Mouse (Mus musculus) liver, embryonic 16.5 days (tissue): ENCODE results near the gene Map4k1. TPM values are rescaled to one million over a fixed set of nuclear protein-coding genes. Genes with fewer than 3 reads are reported as not detected.

Experiments
- ATAC-seq: fragments of 200-750 bp; cut with Nextera tagmentation; 2 replicates; pipeline ENCODE4 v1.8.0; 2017; ENCODE audit warnings: low read depth, mild to moderate bottlenecking, moderate number of reproducible peaks, moderate library complexity
- H3K27ac ChIP-seq: fragments of 300-500 bp; sonication (generic); 2 replicates; pipeline ENCODE4 v1.5.1; 2014; ENCODE audit warnings: mild to moderate bottlenecking, low read length
- H3K27me3 ChIP-seq: fragments of 300-500 bp; sonication (generic); 2 replicates; pipeline ENCODE4 v1.6.1; 2014; ENCODE audit warnings: low read depth, low read length, mixed read lengths; ENCODE audit not compliant: control insufficient read depth, insufficient read depth
- H3K36me3 ChIP-seq: fragments of 300-500 bp; sonication (generic); 2 replicates; pipeline ENCODE4 v1.6.1; 2014; ENCODE audit warnings: mild to moderate bottlenecking; ENCODE audit not compliant: control insufficient read depth, insufficient read depth
- H3K4me1 ChIP-seq: fragments of 300-500 bp; sonication (generic); 2 replicates; pipeline ENCODE4 v1.6.1; 2014; ENCODE audit warnings: low read depth, low read length, mixed read lengths; ENCODE audit not compliant: control insufficient read depth
- H3K4me2 ChIP-seq: fragments of 300-500 bp; sonication (generic); 2 replicates; pipeline ENCODE4 v1.6.1; 2014; ENCODE audit warnings: low read depth, low read length, mixed read lengths
- H3K4me3 ChIP-seq: fragments of 300-500 bp; sonication (generic); 2 replicates; pipeline ENCODE4 v1.5.1; 2014; ENCODE audit warnings: low read depth, mild to moderate bottlenecking, low read length
- H3K9ac ChIP-seq: fragments of 300-500 bp; sonication (generic); 2 replicates; pipeline ENCODE4 v1.6.1; 2014; ENCODE audit warnings: low read depth, low read length
- H3K9me3 ChIP-seq: fragments of 300-500 bp; sonication (generic); replicated peaks from 2 replicates; pipeline ENCODE4 v1.6.1; 2016; ENCODE audit warnings: low read length; ENCODE audit not compliant: control insufficient read depth
- WGBS: fragments of 180-500 bp; shearing (Covaris S2); extraction: QIAGEN DNeasy Blood & Tissue Kit; methylation state at CpG from one replicate; pipeline ENCODE4 v1.1.7; 2014; ENCODE audit not compliant: insufficient replicate concordance; 5-methylcytosine and 5-hydroxymethylcytosine counted together
- polyA plus RNA-seq: library from polyadenylated mRNA; unstranded; fragments of >200 nt; fragmentation: Nextera tagmentation; extraction: Ambion mirVana; gene quantifications from 2 replicates; pipeline ENCODE4 v1.2.1, GENCODE M21; 2015

Gene Map4k1
- polyA plus RNA-seq, 1 experiment from 2014 or later, result 28.3 TPM

GRCm38 (mm10) chr7:28952786-28953185 is 29.1 kb upstream of the Map4k1 start:
- Histone ChIP-seq H3K4me2 (no peak overlapping the region), H3K4me3 (no peak overlapping the region), H3K27me3 (no peaks in the 10 kb centered on the region), H3K9me3 (no peaks in the 10 kb centered on the region), H3K4me1 (peaks cover 74% of the 10 kb centered on the region), H3K36me3 (no peaks in the 10 kb centered on the region; the same call in 1 of the 2 replicates), H3K9ac (no peak overlapping the region; the same call in 1 of the 2 replicates), H3K27ac (peak overlapping the region; percentile 88)
- no peak for ATAC-seq
- WGBS, result 43% methylated on average over 3 of the region's 3 CpGs

GRCm38 (mm10) chr7:28953476-28954376 is 28.1 kb upstream of the Map4k1 start:
- WGBS, result 17% methylated on average over 2 of the region's 2 CpGs
- H3K36me3 ChIP-seq, result no peaks in the 10 kb centered on the region
- peaks cover 75% of the 10 kb centered on the region for H3K4me1 ChIP-seq
- no peaks in the 10 kb centered on the region for H3K27me3 ChIP-seq
- H3K27ac ChIP-seq, result peak overlapping the region; percentile 88
- H3K4me3 ChIP-seq, result peak overlapping the region; percentile 28; the same call in 1 of the 2 replicates
- ATAC-seq, result peak; percentile 88
- peak overlapping the region; percentile 59 for H3K4me2 ChIP-seq
- peak overlapping the region; percentile 35; the same call in 1 of the 2 replicates for H3K9ac ChIP-seq
- no peaks in the 10 kb centered on the region for H3K9me3 ChIP-seq

- no peaks in the 10 kb centered on the region for H3K9me3 ChIP-seq
- H3K9ac ChIP-seq, result 0 out of 2 replicates have a peak overlapping the region, but pooled peaks have one; percentile 8
- WGBS, result 69% methylated on average over 4 of the region's 4 CpGs
- H3K36me3 ChIP-seq, result no peaks in the 10 kb centered on the region
- H3K4me1 ChIP-seq, result peaks cover 83% of the 10 kb centered on the region
- peak overlapping the region; percentile 42 for H3K27ac ChIP-seq
- no peak overlapping the region for H3K4me3 ChIP-seq
- H3K4me2 ChIP-seq, result no peak overlapping the region
- no peaks in the 10 kb centered on the region for H3K27me3 ChIP-seq
- no peak for ATAC-seq
These were observed 27.1 kb upstream of the Map4k1 start for GRCm38 (mm10) chr7:28954773-28955172.

- Histone ChIP-seq H3K9ac (no peak overlapping the region), H3K36me3 (no peaks in the 10 kb centered on the region), H3K9me3 (no peaks in the 10 kb centered on the region), H3K4me2 (no peak overlapping the region), H3K27me3 (no peaks in the 10 kb centered on the region), H3K27ac (peak overlapping the region; percentile 42), H3K4me1 (peaks cover 89% of the 10 kb centered on the region), H3K4me3 (no peak overlapping the region)
- 66% methylated on average over 5 of the region's 5 CpGs for WGBS
- ATAC-seq, result no peak
These were observed 26.5 kb upstream of the Map4k1 start for GRCm38 (mm10) chr7:28955295-28955897.

- Histone ChIP-seq H3K27ac (peak overlapping the region; percentile 55; the same call in 1 of the 2 replicates), H3K4me3 (no peak overlapping the region), H3K9me3 (no peaks in the 10 kb centered on the region), H3K4me1 (peaks cover 88% of the 10 kb centered on the region), H3K27me3 (no peaks in the 10 kb centered on the region), H3K9ac (no peak overlapping the region), H3K4me2 (no peak overlapping the region), H3K36me3 (no peaks in the 10 kb centered on the region)
- WGBS, result 64% methylated on average over 1 of the region's 1 CpGs
- ATAC-seq, result no peak
These were observed 25.6 kb upstream of the Map4k1 start for GRCm38 (mm10) chr7:28956270-28956669.

GRCm38 (mm10) chr7:28957286-28957685 is 24.6 kb upstream of the Map4k1 start:
- WGBS, result 70% methylated on average over 6 of the region's 6 CpGs
- no peak for ATAC-seq

GRCm38 (mm10) chr7:28957997-28958725 is 23.7 kb upstream of the Map4k1 start:
- 30% methylated on average over 1 of the region's 1 CpGs for WGBS
- no peaks in the 10 kb centered on the region for H3K36me3 ChIP-seq
- H3K27ac ChIP-seq, result peak overlapping the region; percentile 74
- H3K4me2 ChIP-seq, result peak overlapping the region; percentile 69; the same call in 1 of the 2 replicates
- no peaks in the 10 kb centered on the region for H3K9me3 ChIP-seq
- ATAC-seq, result no peak
- H3K9ac ChIP-seq, result peak overlapping the region; percentile 36; the same call in 1 of the 2 replicates
- peaks cover 78% of the 10 kb centered on the region for H3K4me1 ChIP-seq
- no peaks in the 10 kb centered on the region for H3K27me3 ChIP-seq
- 0 out of 2 replicates have a peak overlapping the region, but pooled peaks have one; percentile 9 for H3K4me3 ChIP-seq

More at GRCm38 (mm10) chr7:28957286-28957685, 24.6 kb upstream of the Map4k1 start:
- Histone ChIP-seq H3K4me1 (peaks cover 80% of the 10 kb centered on the region), H3K27ac (peak overlapping the region; percentile 33), H3K27me3 (no peaks in the 10 kb centered on the region), H3K9me3 (no peaks in the 10 kb centered on the region), H3K9ac (no peak overlapping the region), H3K4me3 (no peak overlapping the region), H3K4me2 (no peak overlapping the region), H3K36me3 (no peaks in the 10 kb centered on the region)

GRCm38 (mm10) chr7:28958770-28959169 is 23.1 kb upstream of the Map4k1 start:
- Histone ChIP-seq H3K4me1 (peaks cover 77% of the 10 kb centered on the region), H3K9ac (peak overlapping the region; percentile 93), H3K4me3 (peak overlapping the region; percentile 84; the same call in 1 of the 2 replicates), H3K4me2 (peak overlapping the region; percentile 69), H3K27me3 (no peaks in the 10 kb centered on the region), H3K9me3 (no peaks in the 10 kb centered on the region), H3K36me3 (no peaks in the 10 kb centered on the region), H3K27ac (peak overlapping the region; percentile 90)
- no peak for ATAC-seq
- 62% methylated on average over 1 of the region's 1 CpGs for WGBS
